Mouse (Mus musculus) ovary, adult 18-20 months (tissue): Measurements from ENCODE around the gene Nlk.
"Not testable (repeated sequence)": the region's sequence is repeated elsewhere in the genome, so short reads cannot be mapped to it uniquely, and the experiment has no call there.

ENCODE experiments used
- DNase-seq: peaks from one replicate; pipeline ENCODE4 v3.0.0; 2022; ENCODE audit warnings: low spot score, mixed read lengths

Nlk gene

DNA sequence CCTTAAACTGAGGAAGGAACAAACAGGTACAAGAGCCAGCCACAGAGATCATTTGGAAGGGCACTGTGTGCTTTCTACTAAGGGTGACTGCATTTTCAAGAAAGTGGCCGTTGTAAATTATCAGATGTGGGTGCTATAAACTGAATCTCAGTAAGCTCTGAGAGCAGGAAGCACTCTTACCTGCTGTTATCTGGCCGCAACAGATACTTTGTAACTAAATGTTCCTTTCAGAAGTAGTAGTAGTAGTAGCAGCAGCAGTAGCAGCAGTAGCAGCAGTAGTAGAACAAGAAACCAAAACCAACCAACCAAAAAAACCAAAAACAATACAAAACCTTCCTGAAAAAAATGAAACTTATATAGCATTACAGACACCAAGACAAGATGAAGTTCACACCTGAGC, 101.4 kb downstream of the Nlk start:
- DNase-seq: no peak

DNA sequence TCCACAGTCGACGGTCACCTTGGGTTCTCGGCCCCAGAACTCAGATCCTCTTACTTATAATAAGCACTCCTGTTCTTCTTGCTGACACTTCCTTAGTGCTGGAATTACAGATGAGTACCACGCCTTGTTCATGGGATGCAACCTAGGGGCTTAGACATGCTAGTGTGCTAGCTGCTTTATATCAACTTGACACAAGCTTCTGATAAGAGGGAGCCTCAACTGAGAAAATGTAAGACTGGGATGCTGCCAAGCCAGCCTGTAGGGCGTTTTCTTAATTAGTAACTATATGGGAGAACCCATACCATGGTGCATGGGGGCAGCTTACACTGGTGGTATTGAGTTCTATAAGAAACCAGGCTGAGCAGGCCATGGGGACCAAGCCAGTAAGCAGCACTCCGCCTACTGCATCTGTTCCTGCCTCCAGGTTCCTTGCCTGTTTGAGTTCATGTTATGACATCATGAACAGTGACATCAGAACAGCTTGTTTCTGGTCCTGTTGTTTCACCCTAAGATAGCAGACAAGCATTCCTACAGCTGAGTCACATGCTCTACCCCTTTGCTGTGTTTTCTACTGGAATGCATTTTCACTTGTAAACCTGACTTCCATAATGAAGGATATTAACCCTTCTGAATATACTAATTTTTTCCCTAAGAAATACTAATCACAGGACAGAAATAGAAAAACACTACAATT, 102.8 kb downstream of the Nlk start:
- DNase-seq: no peak

DNA sequence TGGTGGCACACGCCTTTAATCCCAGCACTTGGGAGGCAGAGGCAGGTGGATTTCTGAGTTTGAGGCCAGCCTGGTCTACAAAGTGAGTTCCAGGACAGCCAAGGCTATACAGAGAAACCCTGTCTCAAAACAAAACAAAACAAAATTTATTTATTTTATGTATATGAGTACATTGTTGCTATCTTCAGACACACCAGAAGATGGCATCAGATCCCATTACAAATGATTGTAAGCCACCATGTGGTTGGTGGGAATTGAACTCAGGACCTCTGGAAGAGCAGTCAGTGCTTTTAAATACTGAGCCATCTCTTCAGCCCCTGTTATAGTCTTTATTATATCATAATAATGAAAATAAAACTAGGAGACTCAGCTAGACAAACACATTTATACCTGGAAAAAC, 109.5 kb downstream of the Nlk start:
- not testable (repeated sequence) for DNase-seq

DNA sequence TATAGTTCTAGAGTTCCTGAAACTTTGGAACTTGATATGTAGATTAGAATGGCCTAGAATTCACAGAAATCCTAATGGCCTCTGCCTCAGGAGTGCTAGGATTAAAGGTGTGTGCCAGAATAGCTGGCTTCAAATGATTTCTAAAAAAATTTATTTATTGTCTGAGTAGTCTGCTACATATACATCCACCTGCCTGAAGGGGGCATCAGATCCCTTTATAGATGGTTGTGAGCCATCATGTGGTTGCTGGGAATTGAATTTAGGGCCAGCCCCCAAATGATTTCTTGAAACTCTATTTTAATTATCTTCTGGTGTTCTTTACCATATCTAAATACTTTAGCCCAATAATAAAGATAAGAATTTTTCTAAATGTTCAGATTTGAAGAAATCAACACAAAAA, 111.1 kb downstream of the Nlk start:
- DNase-seq: no peak

DNA sequence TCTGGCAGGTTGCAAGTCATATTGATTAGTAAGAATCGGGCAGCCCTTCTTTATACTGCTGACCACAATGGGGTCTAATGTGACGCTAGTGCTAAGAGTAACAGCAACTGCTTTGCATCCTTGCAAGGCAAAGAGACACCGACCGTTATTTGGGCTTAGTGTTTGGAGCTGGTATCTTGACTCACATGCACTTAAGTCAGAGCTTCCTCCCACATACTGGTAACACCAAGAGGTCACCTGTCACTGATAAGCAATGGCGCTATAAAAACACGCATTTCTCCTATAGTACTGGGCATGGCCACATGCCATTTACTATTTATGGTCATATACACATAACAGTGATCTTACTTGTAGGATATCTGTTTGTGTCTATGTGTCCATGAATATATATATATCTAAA, 114.3 kb downstream of the Nlk start:
- DNase-seq: no peak

DNA sequence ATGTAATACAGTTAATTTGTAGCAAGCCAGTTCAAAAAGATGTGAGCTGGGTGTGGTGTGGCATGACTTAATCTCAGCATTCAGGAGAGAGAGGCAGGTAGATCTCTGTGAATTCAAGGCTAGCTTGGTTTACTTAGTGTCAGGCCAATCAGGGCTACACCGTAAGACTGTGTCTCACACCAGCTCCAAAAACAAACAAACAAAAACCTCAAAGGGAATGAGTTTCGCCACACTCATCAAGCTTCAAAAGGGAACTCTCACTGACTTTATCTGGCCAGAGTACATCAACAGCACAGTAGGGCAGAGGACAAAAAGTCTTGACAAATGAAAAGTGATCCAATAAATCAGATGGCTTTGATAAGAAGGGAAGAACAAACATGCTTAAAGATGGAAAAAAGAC, 122.2 kb downstream of the Nlk start:
- no peak for DNase-seq

DNA sequence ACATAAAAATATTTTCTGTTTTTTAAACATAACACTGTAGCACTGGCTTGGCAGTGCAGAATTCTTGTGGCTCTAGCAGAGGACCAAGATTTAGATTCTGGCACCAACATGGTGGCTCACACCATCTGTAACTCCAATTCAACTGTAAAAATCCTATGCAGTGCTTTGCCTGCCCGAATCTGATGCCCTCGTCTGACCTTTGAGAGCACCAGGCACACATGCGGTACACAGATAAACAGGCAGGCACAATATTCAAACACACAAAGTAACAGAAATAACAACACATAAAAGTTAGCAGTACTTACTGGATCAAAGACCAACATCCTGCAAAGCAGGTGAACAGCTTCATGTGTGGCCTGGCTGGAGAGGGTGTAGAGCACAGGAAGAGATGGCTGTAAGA, 122.6 kb downstream of the Nlk start:
- no peak for DNase-seq

DNA sequence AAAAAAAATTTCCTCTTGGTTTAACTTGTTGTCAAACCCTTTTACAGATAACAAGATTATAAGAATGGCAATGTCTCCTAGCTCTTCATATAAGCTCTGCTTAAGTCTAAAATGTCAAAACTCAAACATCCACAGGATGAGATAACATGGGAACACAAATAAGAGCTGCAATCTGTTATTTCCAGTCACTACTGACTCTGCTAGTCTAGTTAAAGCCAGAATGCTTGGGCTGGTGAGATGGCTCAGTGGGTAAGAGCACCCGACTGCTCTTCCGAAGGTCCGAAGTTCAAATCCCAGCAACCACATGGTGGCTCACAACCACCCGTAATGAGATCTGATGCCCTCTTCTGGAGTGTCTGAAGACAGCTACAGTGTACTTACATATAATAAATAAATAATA, 123.1 kb downstream of the Nlk start:
- DNase-seq: not testable (repeated sequence)

GRCm38 (mm10) chr11:78571854-78572253, 125.3 kb downstream of the Nlk start:
- no peak for DNase-seq

- no peak for DNase-seq
Observed at GRCm38 (mm10) chr11:78571441-78571840, 125.7 kb downstream of the Nlk start.

DNA sequence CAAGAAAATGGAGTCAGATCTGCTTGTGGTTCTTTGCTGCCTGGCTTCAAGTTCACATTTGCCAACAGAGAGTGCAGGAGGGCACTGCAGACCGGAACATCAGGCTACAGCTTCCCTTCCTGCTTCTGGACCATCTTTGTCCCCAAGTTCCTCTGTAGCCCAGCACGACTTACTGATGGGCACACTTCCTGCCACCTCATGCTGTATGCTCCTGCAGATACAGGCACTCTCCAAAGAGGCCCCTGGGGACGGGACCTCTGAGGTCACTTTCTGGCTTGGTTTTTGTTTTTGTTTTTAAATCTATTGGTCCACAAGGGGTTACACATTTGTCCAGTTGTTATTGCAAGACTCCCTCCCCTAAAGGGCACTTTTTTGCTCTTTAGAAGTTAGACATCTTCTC, 127.4 kb downstream of the Nlk start:
- DNase-seq: no peak

GRCm38 (mm10) chr11:78568827-78569226, 128.3 kb downstream of the Nlk start:
- no peak for DNase-seq

DNA sequence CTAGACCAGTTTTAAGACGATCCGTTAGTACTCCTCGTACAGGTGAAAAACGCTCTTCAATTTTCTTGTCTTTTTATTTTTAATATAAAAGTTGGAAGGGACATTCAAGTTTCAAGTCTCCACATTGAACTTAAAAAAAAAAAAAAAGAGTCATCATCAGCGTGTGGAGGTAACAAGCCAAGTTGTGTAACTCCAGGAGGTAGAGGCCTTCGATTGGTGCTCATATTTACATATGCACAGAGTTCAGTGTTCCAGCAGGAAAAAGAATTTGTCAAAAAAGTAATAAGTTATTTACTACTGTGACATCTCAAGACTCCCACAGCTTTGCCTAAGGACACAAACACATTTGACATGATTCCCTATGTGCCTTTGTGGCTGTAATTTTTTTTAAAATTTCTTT, 129.6 kb downstream of the Nlk start:
- DNase-seq: no peak

DNA sequence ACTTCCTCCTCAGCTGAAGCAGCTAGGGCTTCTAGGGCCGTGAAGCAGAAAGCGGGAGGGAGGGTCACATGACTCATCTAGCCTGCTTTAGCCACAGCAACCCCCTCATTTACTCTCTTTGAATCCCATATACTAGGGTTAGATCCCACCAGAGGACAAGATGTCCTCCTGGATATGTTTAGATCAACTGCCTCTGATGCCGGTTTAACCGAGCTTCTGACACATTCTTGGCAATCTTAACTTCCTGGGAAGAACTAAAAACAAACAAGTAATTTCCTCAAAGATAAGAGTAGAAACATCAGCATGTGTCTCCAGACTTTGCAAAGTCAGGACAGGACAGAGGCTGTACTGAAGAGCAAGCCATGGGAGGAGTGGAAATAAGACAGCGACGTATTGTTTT, 130.4 kb downstream of the Nlk start:
- no peak for DNase-seq

- no peak for DNase-seq
Observed at GRCm38 (mm10) chr11:78560447-78560846, 136.7 kb downstream of the Nlk start.

DNA sequence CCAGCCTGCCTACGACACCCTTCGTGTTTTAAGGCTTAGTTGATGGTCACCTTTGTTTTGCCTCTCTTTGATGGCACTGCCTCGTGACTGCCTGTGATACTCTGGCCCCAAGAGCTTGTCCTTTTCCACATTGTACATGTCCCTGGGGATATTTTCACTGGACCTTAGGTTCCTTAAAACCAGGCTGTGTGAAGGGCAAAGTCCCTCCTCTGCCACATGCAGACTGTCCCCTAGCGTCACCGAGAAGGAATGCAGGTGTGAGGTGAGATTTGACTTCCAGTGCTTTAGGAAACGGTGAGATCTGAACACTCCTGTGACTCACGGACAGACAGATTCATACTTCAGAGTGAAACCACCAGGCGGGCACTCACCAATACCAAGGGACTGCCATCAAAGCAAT, 139.9 kb downstream of the Nlk start:
- no peak for DNase-seq

DNA sequence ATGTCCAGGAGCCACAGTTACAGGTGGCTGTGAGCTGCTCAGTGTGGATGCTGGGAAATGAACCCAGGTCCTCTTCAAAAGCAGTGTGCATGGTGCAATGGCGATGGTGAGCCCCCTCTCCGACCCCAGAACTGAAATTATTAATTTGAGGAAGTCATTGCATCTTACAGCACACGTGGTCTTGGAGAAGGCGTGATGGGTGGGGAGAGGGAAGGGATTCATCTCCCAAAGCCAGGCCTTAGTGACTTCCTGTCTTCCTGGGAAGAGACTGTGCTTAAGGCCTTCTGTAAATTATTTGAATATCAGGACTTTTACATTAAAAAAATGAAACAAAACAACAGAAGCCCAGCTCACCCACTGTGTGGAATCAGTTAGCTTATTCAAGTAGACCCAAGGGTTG, 141.1 kb downstream of the Nlk start:
- no peak for DNase-seq

DNA sequence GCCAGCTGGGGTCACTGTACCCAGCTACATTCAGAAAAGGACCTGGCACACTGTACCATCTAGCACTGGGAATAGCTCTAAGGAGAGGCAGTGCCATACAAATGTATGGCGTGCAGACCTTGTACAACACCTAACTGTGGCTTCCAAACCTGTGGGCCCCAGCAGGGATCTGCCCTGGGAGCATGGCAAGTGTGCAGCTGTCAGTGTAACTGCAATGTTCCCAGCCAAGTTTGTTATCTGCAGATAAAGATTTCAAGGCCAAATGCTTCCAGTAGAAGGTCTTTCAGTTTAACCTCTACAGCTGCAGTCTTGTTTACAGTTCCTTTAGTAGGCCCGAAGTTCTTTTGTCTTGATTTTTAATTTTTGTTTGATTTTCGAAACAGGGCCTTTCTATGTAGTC, 141.6 kb downstream of the Nlk start:
- DNase-seq: peak; percentile 73

GRCm38 (mm10) chr11:78551059-78551398, 146.1 kb downstream of the Nlk start:
- DNase-seq: no peak

DNA sequence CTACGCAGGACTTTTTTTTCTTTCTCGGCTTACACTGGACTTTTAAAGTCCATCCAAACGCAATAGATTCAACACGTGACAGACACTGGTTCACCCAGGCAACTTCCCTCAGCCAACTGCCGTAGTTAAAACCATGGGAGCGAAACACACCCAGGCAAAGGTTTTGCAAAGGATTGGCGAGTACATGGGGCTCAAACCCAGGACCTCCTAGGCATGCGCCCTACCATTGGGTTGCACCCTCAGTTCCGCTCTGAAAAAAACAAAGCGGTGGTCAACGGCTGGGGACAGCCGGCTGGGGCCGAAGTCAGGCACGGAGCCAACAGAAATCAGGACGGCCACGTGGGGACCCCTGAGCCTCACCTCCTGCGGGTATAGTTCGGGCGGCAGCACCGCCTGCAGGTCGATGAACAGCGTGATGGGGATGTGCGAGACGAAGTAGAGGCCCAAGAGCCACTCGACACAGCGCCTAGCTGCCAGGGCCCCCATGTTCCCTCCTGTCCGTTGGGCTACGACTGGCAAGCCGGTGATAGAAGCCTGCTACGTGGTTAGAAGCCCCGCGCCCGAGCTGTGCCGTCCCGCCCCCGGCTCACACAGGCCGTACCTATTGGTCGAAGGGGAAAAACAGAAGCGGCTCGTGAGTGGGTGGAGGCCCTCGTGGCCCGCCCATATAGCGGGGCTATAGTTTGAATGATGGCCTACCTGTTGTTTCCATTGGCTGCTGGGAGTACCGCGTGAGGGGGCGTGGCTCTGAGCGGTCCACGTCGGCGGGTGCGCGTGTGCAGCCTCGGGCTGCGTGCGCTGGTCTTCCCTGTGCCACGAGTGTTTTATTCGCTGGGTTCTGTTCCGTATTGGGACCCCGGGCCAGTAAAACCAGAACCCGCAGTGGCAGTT, 146.8 kb downstream of the Nlk start, which contains the start of gene Tmem97:
Tmem97 (minus strand) TSS at position 610 of the 891 bp plus-strand sequence.
- peak; percentile 95 for DNase-seq

DNA sequence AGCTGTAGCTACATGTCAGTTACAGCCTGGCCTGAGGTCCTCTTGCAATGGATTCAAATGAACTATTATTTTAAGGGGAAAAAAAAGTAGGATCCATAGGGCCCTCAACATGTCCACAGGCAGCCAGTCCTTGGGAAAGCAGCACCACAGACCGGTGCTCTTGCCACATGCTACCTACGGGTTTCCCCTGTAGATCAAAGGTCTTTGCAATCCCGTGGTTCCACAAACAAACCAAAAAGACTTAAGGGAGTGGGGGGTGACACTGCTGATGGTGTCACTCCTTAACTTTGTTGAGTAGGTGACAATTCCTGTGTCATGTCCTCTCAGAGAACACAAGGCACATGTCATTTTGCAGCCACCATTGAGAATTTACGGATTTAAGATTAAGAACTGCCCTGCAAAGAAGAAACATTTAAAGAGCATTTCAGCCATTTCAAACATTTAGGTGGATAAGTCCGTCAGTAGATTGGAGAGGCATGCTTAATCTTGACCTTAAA, 147.6 kb downstream of the Nlk start:
- no peak for DNase-seq

GRCm38 (mm10) chr11:78547718-78548460, 149.3 kb downstream of the Nlk start:
- DNase-seq: no peak

- DNase-seq: no peak
Observed at GRCm38 (mm10) chr11:78545181-78545580, 152.0 kb downstream of the Nlk start.
